Mouse (Mus musculus) MEL (cell line): ENCODE results near the gene Gm28635.

Experiments used
- HCFC1 ChIP-seq: IDR thresholded peaks from 2 replicates; pipeline ENCODE4 v1.6.1; 2012; ENCODE audit warnings: low read depth, mild to moderate bottlenecking, inconsistent platforms, low read length, improper control_type of control experiment, moderate library complexity
- MXI1 ChIP-seq: IDR thresholded peaks from 2 replicates; pipeline ENCODE4 v1.6.1; 2011; ENCODE audit warnings: mild to moderate bottlenecking, low read depth, low read length, improper control_type of control experiment
- NELFE ChIP-seq: IDR thresholded peaks from 2 replicates; pipeline ENCODE4 v1.6.1; 2011; ENCODE audit warnings: low read depth, low read length, improper control_type of control experiment
- RCOR1 ChIP-seq: IDR thresholded peaks from 2 replicates; pipeline ENCODE4 v1.6.1; 2012; ENCODE audit warnings: low read depth, mild to moderate bottlenecking, inconsistent platforms, low read length, improper control_type of control experiment
- SMC3 ChIP-seq: IDR thresholded peaks from 2 replicates; pipeline ENCODE4 v1.6.1; 2011; ENCODE audit warnings: low read depth, low read length, improper control_type of control experiment
- TBP ChIP-seq: IDR thresholded peaks from 2 replicates; pipeline ENCODE4 v1.8.0; 2011; ENCODE audit warnings: low read depth, low read length, improper control_type of control experiment
- ZNF384 ChIP-seq: IDR thresholded peaks from 2 replicates; pipeline ENCODE4 v1.6.1; 2012; ENCODE audit warnings: low read depth, mild to moderate bottlenecking, inconsistent platforms, low read length, improper control_type of control experiment

DNA sequence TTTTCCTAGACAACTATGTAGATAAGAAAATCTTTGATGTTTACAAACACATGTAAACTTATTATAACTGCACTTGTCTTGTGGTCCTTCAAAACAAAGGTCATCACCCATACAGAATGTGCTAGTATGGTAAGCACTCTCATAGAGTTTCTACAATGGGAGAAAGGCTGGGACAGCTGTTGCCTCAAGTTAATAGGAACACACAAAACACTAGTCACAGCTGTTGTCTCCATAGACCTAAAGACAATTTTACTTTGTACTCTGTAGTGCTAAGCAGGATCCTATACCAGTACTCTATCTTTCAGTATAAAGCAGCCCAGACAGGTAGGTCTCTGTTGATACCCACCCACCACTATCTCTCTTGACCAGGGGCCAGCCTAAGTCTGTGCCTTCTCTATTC, 37.0 kb downstream of the Gm28635 start:
- no peak for TF ChIP-seq TBP
- TF ChIP-seq MXI1, result no peak
- no peak for TF ChIP-seq RCOR1
- TF ChIP-seq NELFE, result no peak
- TF ChIP-seq ZNF384, result no peak
- TF ChIP-seq HCFC1, result no peak
- no peak for TF ChIP-seq SMC3
